Mouse (Mus musculus): Measurements from ENCODE around the gene Rasgrf1. TPM values are rescaled to one million over a fixed set of nuclear protein-coding genes. Genes with fewer than 3 reads are reported as not detected.

Gene Rasgrf1
- total RNA-seq, 2 experiments from 2014 or later: 0.14 to 0.29 TPM

Other genes with a start within 250 kb of the Rasgrf1 start
- gene Tmed3, start 204.8 kb upstream of the Rasgrf1 start, total RNA-seq (2021): 10 to 100 TPM; 43.0 to 49.4 TPM
- gene Ankrd34c, start 171.4 kb upstream of the Rasgrf1 start, total RNA-seq (2021): not detected
- gene Ctsh, start 144.2 kb downstream of the Rasgrf1 start, total RNA-seq (2021): 10 to 100 TPM; 32.9 to 41.3 TPM
- 100 to 1,000 TPM; 196 to 198 TPM for gene Morf4l1, start 204.9 kb downstream of the Rasgrf1 start, total RNA-seq (2021)